In genomic region chr10:75160171-75160900, GRCm38 (mm10) we compare ENCODE assay signal across 11 mouse cellular contexts. TPM values are rescaled to one million over a fixed set of nuclear protein-coding genes. Genes with fewer than 3 reads are reported as not detected.
DNase-seq lines count a peak whose midpoint lies in the region; ATAC-seq and TF ChIP-seq lines count a peak whose summit lies in the region.
"Had no signal": no experiment of that assay in that cellular context is flagged by ENCODE, and none has a peak within 500 bp of the region (broad histone marks: within the 10 kb centered on the region; RNA-seq: fewer than 3 reads in every experiment).

No protein-coding gene starts in this region.

- H3K4me1 ChIP-seq in hindbrain, postnatal 0 days (ENCODE audit: insufficient read depth, low read length): no peaks in the 10 kb centered on the region
- H3K4me1 ChIP-seq in hindbrain, embryonic 10.5 days (replicated peaks): peaks cover 34% of the 10 kb centered on the region
- no peaks in the 10 kb centered on the region for H3K4me1 ChIP-seq in midbrain, embryonic 12.5 days
- H3K4me1 ChIP-seq in midbrain, embryonic 13.5 days (replicated peaks): no peaks in the 10 kb centered on the region
- H3K4me1 ChIP-seq: neural tube, embryonic 13.5 days had no signal

- H3K4me2 ChIP-seq in hindbrain, postnatal 0 days (ENCODE audit: low read depth, low read length): no peak overlapping the region
- no peak overlapping the region for H3K4me2 ChIP-seq in midbrain, embryonic 12.5 days (replicated peaks)
- no peak overlapping the region for H3K4me2 ChIP-seq in midbrain, embryonic 13.5 days (replicated peaks)
- H3K4me2 ChIP-seq: neural tube, embryonic 13.5 days had no signal

- no peak overlapping the region for H3K27ac ChIP-seq in hindbrain, postnatal 0 days
- H3K27ac ChIP-seq in hindbrain, embryonic 10.5 days: no peak overlapping the region
- no peak overlapping the region for H3K27ac ChIP-seq in midbrain, embryonic 12.5 days (replicated peaks)
- H3K27ac ChIP-seq in midbrain, embryonic 13.5 days: no peak overlapping the region
- H3K27ac ChIP-seq: neural tube, embryonic 13.5 days had no signal

- H3K4me3 ChIP-seq in hindbrain, postnatal 0 days (ENCODE audit: low read length): no peak overlapping the region
- no peak overlapping the region for H3K4me3 ChIP-seq in hindbrain, embryonic 10.5 days
- H3K4me3 ChIP-seq in midbrain, embryonic 12.5 days: no peak overlapping the region
- H3K4me3 ChIP-seq in midbrain, embryonic 13.5 days (replicated peaks): no peak overlapping the region
- H3K4me3 ChIP-seq: neural tube, embryonic 13.5 days had no signal

- H3K9me3 ChIP-seq in hindbrain, postnatal 0 days (ENCODE audit: low read length): no peaks in the 10 kb centered on the region
- H3K9me3 ChIP-seq in hindbrain, embryonic 10.5 days: no peaks in the 10 kb centered on the region
- H3K9me3 ChIP-seq in midbrain, embryonic 12.5 days: no peaks in the 10 kb centered on the region
- no peaks in the 10 kb centered on the region for H3K9me3 ChIP-seq in midbrain, embryonic 13.5 days
- H3K9me3 ChIP-seq: neural tube, embryonic 13.5 days had no signal

- peaks cover 29% of the 10 kb centered on the region; the same call in 1 of the 2 replicates for H3K36me3 ChIP-seq in hindbrain, postnatal 0 days (ENCODE audit: insufficient read depth, low read length)
- H3K36me3 ChIP-seq in hindbrain, embryonic 10.5 days: peaks cover 96% of the 10 kb centered on the region
- H3K36me3 ChIP-seq in midbrain, embryonic 12.5 days: peaks cover 82% of the 10 kb centered on the region
- peaks cover 93% of the 10 kb centered on the region for H3K36me3 ChIP-seq in midbrain, embryonic 13.5 days

- no peak overlapping the region for H3K9ac ChIP-seq in hindbrain, postnatal 0 days (replicated peaks; ENCODE audit: low read length)
- no peak overlapping the region for H3K9ac ChIP-seq in midbrain, embryonic 12.5 days (replicated peaks)
- H3K9ac ChIP-seq in midbrain, embryonic 13.5 days (replicated peaks): no peak overlapping the region
- H3K9ac ChIP-seq: neural tube, embryonic 13.5 days had no signal

- no peaks in the 10 kb centered on the region for H3K27me3 ChIP-seq in hindbrain, postnatal 0 days (ENCODE audit: insufficient read depth, low read length)
- H3K27me3 ChIP-seq in hindbrain, embryonic 10.5 days (ENCODE audit: insufficient read depth, poor library complexity, severe bottlenecking): no peaks in the 10 kb centered on the region
- H3K27me3 ChIP-seq in midbrain, embryonic 12.5 days: no peaks in the 10 kb centered on the region
- no peaks in the 10 kb centered on the region for H3K27me3 ChIP-seq in midbrain, embryonic 13.5 days
- H3K27me3 ChIP-seq: neural tube, embryonic 13.5 days had no signal

- no peak for DNase-seq in hindbrain, postnatal 0 days (ENCODE audit: low spot score)
- DNase-seq in hindbrain, embryonic 10.5 days (ENCODE audit: low spot score): no peak
- DNase-seq in kidney, adult 9 months: peak; percentile 89
- DNase-seq in spleen, adult 12 weeks (ENCODE audit: low spot score): no peak
- no peak for DNase-seq in spleen, postnatal 10 days (ENCODE audit: low spot score in 2 of 2)
- DNase-seq in cerebellum, adult 11 months: no peak
- DNase-seq: adrenal gland, postnatal 36 days; right cerebral cortex, postnatal 14 days had no signal

- WGBS in hindbrain, postnatal 0 days: 73% methylated on average over 10 of the region's 10 CpGs
- 80% methylated on average over 10 of the region's 10 CpGs for WGBS in hindbrain, embryonic 10.5 days
- WGBS in midbrain, embryonic 12.5 days: 77% methylated on average over 10 of the region's 10 CpGs
- WGBS in midbrain, embryonic 13.5 days: 81% methylated on average over 10 of the region's 10 CpGs

- peak; percentile 18; the same call in 1 of the 2 replicates for TF ChIP-seq CTCF in hindbrain, postnatal 0 days (IDR thresholded peaks at IDR 0.05; ENCODE audit: low read depth)

- no peak for ATAC-seq in hindbrain, postnatal 0 days
- ATAC-seq in midbrain, embryonic 12.5 days (ENCODE audit: low FRiP score, low read depth): 0 out of 2 replicates have a peak, but pooled peaks have one; percentile 30
- no peak for ATAC-seq in midbrain, embryonic 13.5 days

RNA-seq across cellular contexts. Expression of gene Specc1l, which starts 51.5 kb away (rescaled TPM):
- 36.3 and 42.2 TPM in 2 replicates for total RNA-seq in hindbrain, postnatal 0 days (2014; rRNA removed)
- polyA plus RNA-seq in hindbrain, postnatal 0 days (2015; fragmentation: Nextera tagmentation; extraction: Ambion mirVana): 22.3 and 23.4 TPM in 2 replicates
- 38.5 and 38.8 TPM in 2 replicates for polyA plus RNA-seq in hindbrain, embryonic 10.5 days (2016; fragmentation: Nextera tagmentation; extraction: Ambion mirVana)
- polyA plus RNA-seq in midbrain, embryonic 12.5 days (2016; fragmentation: Nextera tagmentation; extraction: Ambion mirVana): 52.0 and 52.1 TPM in 2 replicates
- polyA plus RNA-seq in midbrain, embryonic 13.5 days (2015; fragmentation: Nextera tagmentation; extraction: Ambion mirVana): 36.7 and 38.7 TPM in 2 replicates
